Mouse (Mus musculus): ENCODE results near the gene Med10.

Med10 gene

DNA sequence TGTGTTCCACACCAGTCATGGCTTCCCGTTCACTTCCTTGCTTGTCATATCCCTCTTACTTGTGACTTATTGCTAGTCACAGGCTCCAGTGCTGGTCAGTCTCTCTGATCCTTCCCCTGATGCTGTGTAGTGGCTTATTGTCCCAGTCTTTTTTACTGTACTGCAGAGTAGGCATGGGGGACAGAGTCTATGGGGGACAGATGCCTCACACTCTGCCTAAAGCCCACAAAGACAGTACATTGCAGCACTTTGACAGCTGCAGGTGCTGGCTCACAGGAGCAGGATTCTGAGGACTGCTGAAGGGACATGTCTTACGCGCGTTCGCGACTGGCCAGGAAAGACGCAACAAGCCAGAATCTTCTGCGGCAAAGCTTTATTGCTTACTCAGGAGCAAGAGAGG, 28.4 kb downstream of the Med10 start:
- no peak for DNase-seq (ENCODE audit: low read depth, low spot score)

DNA sequence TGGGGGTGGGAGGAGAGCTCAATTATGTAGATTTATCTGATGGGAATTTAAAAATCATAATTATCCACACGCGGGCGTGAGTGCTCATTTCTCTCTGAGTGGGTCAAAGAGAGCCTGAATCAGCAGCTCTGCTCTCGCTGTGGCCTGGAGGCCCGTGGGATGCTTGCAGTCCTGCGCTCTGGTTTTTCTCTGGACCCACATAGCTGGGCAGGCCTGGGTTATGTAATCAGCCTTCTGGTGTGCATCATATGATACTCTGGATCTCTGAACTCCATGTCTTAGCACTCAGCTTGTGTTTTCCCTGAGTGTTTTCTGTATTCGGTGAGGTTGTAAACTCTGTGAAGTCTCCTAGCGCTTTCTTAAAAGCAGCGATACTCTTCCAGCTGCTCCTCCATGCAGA, 30.4 kb downstream of the Med10 start:
- no peak for DNase-seq (ENCODE audit: low read depth, low spot score)

DNA sequence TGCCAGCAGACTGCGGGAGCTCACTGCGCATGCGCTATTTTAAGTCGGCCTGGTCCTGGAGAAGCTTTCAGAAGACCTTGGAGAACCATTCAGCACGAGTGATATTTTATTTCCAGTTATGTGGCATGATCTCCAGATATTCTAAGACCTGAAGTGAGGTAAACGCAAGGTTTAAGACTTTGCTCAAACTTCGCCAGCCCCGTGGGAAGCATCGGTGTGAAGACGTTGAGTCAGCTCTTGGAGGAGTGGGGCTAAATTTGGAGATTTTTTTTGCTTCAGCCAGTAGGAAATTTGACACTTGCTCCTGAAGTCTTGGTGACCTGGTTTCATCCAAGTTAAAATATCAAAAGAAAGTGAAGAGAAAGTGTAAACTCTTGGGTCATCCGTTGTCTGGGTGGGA, 31.2 kb downstream of the Med10 start:
- DNase-seq (ENCODE audit: low read depth, low spot score) = no peak

DNA sequence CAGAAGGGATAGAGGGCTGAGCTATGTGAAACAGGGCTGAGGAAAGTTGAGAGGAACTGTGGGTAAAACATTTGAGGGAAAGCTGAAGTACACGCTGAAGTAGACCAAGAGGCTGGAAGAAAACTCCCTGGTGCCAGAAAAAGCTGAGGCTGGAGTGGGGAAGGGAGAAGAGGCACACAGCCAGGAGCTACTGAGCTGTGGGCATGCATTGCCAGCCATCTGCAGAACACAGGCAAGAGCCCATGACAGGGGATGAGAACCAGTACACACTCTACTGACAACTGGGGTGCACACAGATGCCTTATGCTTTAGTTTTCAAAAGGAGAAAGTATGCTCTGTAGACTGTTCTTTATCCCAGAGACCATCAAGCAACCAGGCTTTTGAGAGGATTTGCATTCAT, 43.4 kb downstream of the Med10 start:
- DNase-seq (ENCODE audit: low read depth, low spot score) = no peak

DNA sequence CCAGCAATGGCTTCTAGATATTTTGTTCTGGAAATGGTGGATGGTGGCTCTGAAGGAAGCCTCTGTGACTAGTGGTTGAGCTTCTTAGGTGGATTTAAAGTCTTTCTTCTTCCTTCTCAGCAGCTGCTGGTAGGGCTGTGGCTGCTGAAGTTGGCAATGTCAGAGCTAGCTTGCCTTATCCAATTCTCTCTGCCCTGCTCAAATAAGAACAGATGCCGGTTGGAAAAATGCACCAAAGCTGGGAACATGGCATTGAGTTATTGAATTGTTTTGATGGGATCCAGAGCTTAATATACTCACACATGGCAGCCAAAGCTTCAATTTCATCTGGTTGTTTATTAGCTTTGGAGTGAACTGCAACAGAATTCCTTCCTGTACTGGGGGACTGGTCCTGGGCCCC, 47.4 kb downstream of the Med10 start:
- no peak for DNase-seq (ENCODE audit: low read depth, low spot score)

DNA sequence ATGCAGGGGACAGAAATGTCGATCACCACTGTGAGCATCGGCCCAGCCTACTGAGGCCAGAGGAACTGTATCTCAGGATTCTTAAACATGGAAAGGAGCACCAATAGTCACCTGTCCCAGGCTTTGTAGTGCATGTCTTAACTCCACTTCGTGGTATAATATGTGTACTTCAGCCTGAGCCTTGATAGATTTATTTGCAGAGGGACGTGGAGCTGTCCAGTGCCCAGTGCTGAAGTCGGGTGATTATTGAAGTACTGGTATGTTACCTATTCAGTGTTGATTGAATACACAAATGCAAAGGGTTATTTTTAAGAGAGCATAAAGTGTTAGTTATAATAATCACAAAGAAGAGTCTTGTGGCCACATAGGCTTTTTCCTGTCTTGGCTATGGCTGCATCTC, 50.1 kb downstream of the Med10 start:
- DNase-seq (ENCODE audit: low read depth, low spot score) = no peak

DNA sequence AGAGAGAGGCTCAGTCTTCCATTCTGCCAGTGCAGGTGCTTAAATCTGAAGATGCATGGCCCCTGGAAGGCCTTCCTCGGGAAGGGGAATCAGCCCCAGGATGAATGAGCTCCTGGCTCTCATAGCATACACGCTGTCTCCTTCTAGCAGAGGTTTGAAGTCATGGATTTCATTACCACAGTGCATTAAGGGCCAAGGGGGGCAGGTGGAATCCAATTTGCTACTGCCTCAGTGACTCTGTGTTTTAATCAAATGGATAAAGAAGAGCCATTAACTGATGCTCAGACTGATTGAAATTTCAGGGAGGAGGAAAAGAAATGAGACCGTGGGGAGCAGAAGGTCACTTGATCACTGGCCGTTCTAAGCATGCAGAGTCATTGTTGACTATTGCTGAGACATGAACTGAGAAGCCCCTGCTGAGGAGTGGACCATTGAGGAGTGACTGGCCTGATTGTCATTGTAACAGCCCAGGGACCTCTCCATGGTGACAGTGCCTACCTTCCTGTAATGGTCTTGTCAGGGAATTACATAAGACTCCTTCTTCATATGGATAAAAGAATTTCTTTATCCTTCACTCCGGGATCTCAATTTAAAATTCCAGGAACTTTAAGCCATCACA, 51.3 kb downstream of the Med10 start:
- no peak for DNase-seq (ENCODE audit: low read depth, low spot score)

DNA sequence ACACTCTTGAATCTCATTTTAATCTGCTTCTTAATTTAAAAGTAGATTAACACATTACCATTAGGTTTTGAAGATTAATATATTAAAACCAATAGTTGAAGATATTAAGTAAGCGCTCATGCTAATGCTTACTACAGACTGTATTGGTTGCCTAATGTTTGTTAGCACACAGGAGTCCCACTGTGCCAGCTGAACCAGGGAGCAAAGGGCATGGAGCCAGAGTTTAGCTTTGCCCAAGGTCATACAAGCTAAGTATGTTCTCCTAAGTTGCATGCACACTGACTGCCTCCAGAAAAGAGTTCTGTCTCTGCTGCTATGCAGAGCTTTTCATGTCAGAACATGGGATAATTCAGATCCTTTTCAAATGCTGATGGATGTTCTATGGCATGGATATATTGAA, 53.7 kb downstream of the Med10 start:
- no peak for DNase-seq (ENCODE audit: low read depth, low spot score)

DNA sequence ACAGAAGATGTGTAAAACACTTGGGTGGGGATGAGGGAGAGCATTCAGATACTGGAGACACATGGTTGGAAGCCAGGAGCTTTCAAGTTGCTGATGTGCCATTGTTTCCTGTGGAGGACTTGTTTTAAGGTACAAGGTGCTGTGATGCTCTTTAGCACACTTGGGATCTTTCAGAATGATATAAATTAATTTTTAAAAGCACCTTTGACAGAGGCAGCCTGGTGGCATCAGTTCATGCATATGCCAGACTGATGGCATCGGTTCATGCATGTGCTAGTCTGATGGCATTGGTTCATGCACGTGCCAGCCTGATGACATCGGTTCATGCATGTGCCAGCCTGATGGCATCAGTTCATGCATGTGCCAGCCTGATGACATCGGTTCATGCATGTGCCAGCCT, 60.1 kb downstream of the Med10 start:
- no peak for DNase-seq (ENCODE audit: low read depth, low spot score)

DNA sequence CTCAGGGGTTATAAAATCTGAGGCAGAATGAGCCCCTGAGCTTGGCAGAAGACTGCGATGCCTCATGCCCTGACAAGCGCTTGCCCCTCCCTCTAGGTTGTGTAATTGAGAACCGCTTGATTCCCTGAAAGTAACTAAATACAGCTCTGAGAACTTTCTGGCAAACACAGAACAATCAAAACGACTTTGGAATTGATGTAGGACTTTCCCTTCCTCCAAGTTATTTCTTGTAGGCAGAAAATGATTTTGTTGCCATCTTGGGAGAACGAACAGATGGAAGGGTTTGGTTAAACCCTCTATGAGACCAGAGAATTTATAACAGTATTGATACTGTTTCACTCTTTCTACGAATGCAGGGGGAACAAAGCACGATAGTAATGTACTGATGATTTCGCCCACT, 62.7 kb downstream of the Med10 start:
- no peak for DNase-seq (ENCODE audit: low read depth, low spot score)

Data from CD4-positive helper T cell, adult 2 months (primary cell).